ENCODE assay signal across 14 mouse cellular contexts in genomic region chrX:88038984-88039383, GRCm38 (mm10).
"Had no signal": no experiment of that assay in that cellular context is flagged by ENCODE, and none has a peak within 500 bp of the region (broad histone marks: within the 10 kb centered on the region; RNA-seq: fewer than 3 reads in every experiment).

No protein-coding gene starts in this region.

- DNase-seq: kidney, adult 11 months; kidney, adult 9 months; kidney, postnatal 36 days; lung, adult 2 months; lung, postnatal 4 days; thymus, postnatal 36 days had no signal

- H3K27ac ChIP-seq: kidney, postnatal 0 days; left cerebral cortex, adult 2 months; limb, embryonic 13.5 days; liver, embryonic 15.5 days; midbrain, embryonic 15.5 days; neural tube, embryonic 12.5 days; stomach, embryonic 15.5 days had no signal

- H3K4me3 ChIP-seq: left cerebral cortex, adult 2 months; limb, embryonic 13.5 days; liver, embryonic 15.5 days; megakaryocyte, embryonic 14.5 days; midbrain, embryonic 15.5 days; neural tube, embryonic 12.5 days; stomach, embryonic 15.5 days had no signal
